Mouse (Mus musculus) CD4-positive, CD25-positive, alpha-beta regulatory T cell (primary cell): Measurements from ENCODE around the gene Ric3. TPM values are rescaled to one million over a fixed set of nuclear protein-coding genes. Genes with fewer than 3 reads are reported as not detected.

Experiments used
- polyA plus RNA-seq: library from polyadenylated mRNA; unstranded; fragments of 100-300 nt; shearing (Covaris generic); gene quantifications from one replicate; pipeline ENCODE4 v1.2.1, GENCODE M21; 2017

Ric3 gene
- polyA plus RNA-seq = 0.24 TPM

DNA sequence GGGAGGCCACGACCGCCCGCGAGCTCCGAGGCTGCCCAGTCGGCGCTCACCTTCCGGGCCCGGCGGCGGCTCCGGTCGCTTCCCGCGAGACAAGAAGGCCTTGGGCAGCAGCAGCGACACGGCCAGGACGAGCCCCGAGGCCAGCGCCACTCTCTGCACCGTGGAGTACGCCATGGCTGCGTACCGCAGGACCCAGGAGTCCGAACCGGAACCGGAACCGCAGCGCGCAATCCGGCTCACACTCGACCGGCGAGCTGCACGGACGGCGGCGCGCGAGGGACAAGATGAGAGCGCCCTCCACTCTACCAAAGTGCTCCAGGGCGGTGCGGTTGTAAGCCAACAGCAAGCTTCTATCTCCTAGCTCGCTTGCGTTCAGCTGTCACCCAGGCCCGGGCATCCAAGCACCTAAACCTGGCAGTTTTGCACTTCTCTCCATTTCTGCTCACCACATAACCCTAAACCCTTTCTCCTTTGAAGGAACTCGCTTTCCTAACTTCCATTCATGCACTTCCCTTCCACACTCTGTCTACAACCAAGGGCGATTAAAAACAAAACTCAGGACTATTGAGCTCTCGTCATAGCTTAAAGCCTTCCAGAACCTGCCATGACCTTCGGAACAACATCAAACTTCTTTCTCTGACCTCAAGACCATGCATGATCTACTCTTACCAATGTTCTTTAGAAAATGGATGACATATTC, at the start of gene Ric3:
TSS of gene Ric3 (minus strand) at position 219 of the 700 bp plus-strand sequence.

Other genes starting within 250 kb of the Ric3 start
- not detected for gene Olfr516, start 232.8 kb downstream of the Ric3 start, polyA plus RNA-seq
- not detected for gene Olfr517, start 211.0 kb downstream of the Ric3 start, polyA plus RNA-seq
- gene Olfr518, start 198.3 kb downstream of the Ric3 start, polyA plus RNA-seq = not detected
- gene Olfr519, start 188.9 kb downstream of the Ric3 start, polyA plus RNA-seq = not detected
- gene Nlrp10, start 153.2 kb downstream of the Ric3 start, polyA plus RNA-seq = 0.19 TPM
- gene Eif3f, start 148.9 kb downstream of the Ric3 start, polyA plus RNA-seq = 138 TPM
- gene Tub, start 133.0 kb downstream of the Ric3 start, polyA plus RNA-seq = 0.36 TPM
- gene Lmo1, start 91.9 kb upstream of the Ric3 start, polyA plus RNA-seq = not detected